Mouse (Mus musculus) MEL (cell line): Measurements from ENCODE around the gene Lrsam1. TPM values are rescaled to one million over a fixed set of nuclear protein-coding genes. Genes with fewer than 3 reads are reported as not detected.
A peak's percentile ranks its signal among the peaks of the same experiment; 100 is the strongest.

Source experiments
- DNase-seq: peaks from one replicate; pipeline ENCODE4 v3.0.0; 2011; ENCODE audit warnings: low read depth, low spot score
- H3K27ac ChIP-seq: 2 replicates; pipeline ENCODE4 v1.5.1; 2012; ENCODE audit warnings: low read depth, mild to moderate bottlenecking, control low read depth, low read length, moderate library complexity; ENCODE audit not compliant: control insufficient read depth
- H3K27me3 ChIP-seq, 2 experiments: fragments of 150-350 bp in 1 of 2; sonication (generic) in 1 of 2; 2 replicates each; pipeline ENCODE4 v1.6.1; 2012; ENCODE audit warnings: low read length in 2 of 2, mild to moderate bottlenecking in 2 of 2, improper control_type of control experiment in 1 of 2, moderate library complexity in 1 of 2; ENCODE audit not compliant: insufficient read depth in 2 of 2, control insufficient read depth in 1 of 2
- H3K36me3 ChIP-seq, 2 experiments: 2 replicates each; pipeline ENCODE4 v1.6.1; 2012 to 2014; ENCODE audit warnings: low read length in 2 of 2, improper control_type of control experiment in 1 of 2, inconsistent platforms in 1 of 2, mild to moderate bottlenecking in 1 of 2; ENCODE audit not compliant: insufficient read depth in 2 of 2, control insufficient read depth in 1 of 2
- H3K4me1 ChIP-seq, 2 experiments: fragments of 150-350 bp in 1 of 2; sonication (generic) in 1 of 2; 2 replicates each; pipeline ENCODE4 v1.6.1; 2012; ENCODE audit warnings: low read length in 2 of 2, improper control_type of control experiment in 1 of 2, mild to moderate bottlenecking in 1 of 2; ENCODE audit not compliant: insufficient read depth in 2 of 2, control insufficient read depth in 1 of 2
- H3K4me3 ChIP-seq, 2 experiments: fragments of 150-350 bp in 1 of 2; sonication (generic) in 1 of 2; 2 replicates each; pipeline ENCODE4 v1.5.1; 2012; ENCODE audit warnings: low read depth in 2 of 2, low read length in 2 of 2, mild to moderate bottlenecking in 2 of 2, moderate library complexity in 2 of 2, control low read depth in 1 of 2, improper control_type of control experiment in 1 of 2; ENCODE audit not compliant: control insufficient read depth in 1 of 2, insufficient read depth in 1 of 2
- H3K79me2 ChIP-seq: 2 replicates; pipeline ENCODE4 v1.6.1; 2012; ENCODE audit warnings: mild to moderate bottlenecking, low read length, moderate library complexity; ENCODE audit not compliant: control insufficient read depth, poor library complexity, insufficient read depth
- H3K9ac ChIP-seq: 2 replicates; pipeline ENCODE4 v1.6.1; 2012; ENCODE audit warnings: low read depth, mild to moderate bottlenecking, control low read depth, low read length, moderate library complexity; ENCODE audit not compliant: control insufficient read depth, poor library complexity, severe bottlenecking
- H3K9me3 ChIP-seq: fragments of 150-350 bp; sonication (generic); replicated peaks from 2 replicates; pipeline ENCODE4 v1.6.1; 2012; ENCODE audit warnings: mild to moderate bottlenecking, low read length, improper control_type of control experiment, moderate library complexity; ENCODE audit not compliant: insufficient read depth
- BHLHE40 ChIP-seq: IDR thresholded peaks from 2 replicates; pipeline ENCODE4 v1.6.1; 2012; ENCODE audit warnings: low read depth, mild to moderate bottlenecking, inconsistent platforms, low read length, improper control_type of control experiment, borderline replicate concordance
- CHD2 ChIP-seq: IDR thresholded peaks from 2 replicates; pipeline ENCODE4 v1.6.1; 2011; ENCODE audit warnings: low read length, improper control_type of control experiment
- CTCF ChIP-seq, 3 experiments: IDR thresholded peaks in 2 of 3; conservative IDR thresholded peaks in 1 of 3; 2 replicates each; pipeline ENCODE4 v1.5.1; 2011 to 2012; ENCODE audit warnings: low read length in 3 of 3, low read depth in 2 of 3, mild to moderate bottlenecking in 2 of 3, improper control_type of control experiment in 1 of 3, inconsistent platforms in 1 of 3, mixed read lengths in 1 of 3, moderate library complexity in 1 of 3; ENCODE audit not compliant: control insufficient read depth in 1 of 3, insufficient read depth in 1 of 3, poor library complexity in 1 of 3, severe bottlenecking in 1 of 3
- ELF1 ChIP-seq: IDR thresholded peaks from 2 replicates; pipeline ENCODE4 v1.6.1; 2014; ENCODE audit warnings: low read depth, mild to moderate bottlenecking, inconsistent platforms, low read length, improper control_type of control experiment, moderate library complexity
- ETS1 ChIP-seq: IDR thresholded peaks from 2 replicates; pipeline ENCODE4 v1.6.1; 2012; ENCODE audit warnings: low read depth, mild to moderate bottlenecking, inconsistent platforms, low read length, improper control_type of control experiment, moderate library complexity
- GATA1 ChIP-seq: IDR thresholded peaks from 2 replicates; pipeline ENCODE4 v1.6.1; 2011; ENCODE audit warnings: low read depth, low read length, improper control_type of control experiment
- HCFC1 ChIP-seq: IDR thresholded peaks from 2 replicates; pipeline ENCODE4 v1.6.1; 2012; ENCODE audit warnings: low read depth, mild to moderate bottlenecking, inconsistent platforms, low read length, improper control_type of control experiment, moderate library complexity
- JUND ChIP-seq: IDR thresholded peaks from 2 replicates; pipeline ENCODE4 v1.6.1; 2011; ENCODE audit warnings: low read depth, mild to moderate bottlenecking, improper control_type of control experiment, low read length
- KAT2A ChIP-seq: conservative IDR thresholded peaks from 2 replicates; pipeline ENCODE4 v1.6.1; 2012; ENCODE audit warnings: low read depth, low read length, improper control_type of control experiment, inconsistent platforms
- MAX ChIP-seq: IDR thresholded peaks from 2 replicates; pipeline ENCODE4 v1.6.1; 2011; ENCODE audit warnings: low read length, improper control_type of control experiment
- MAZ ChIP-seq: IDR thresholded peaks from 2 replicates; pipeline ENCODE4 v1.6.1; 2012; ENCODE audit warnings: low read depth, mild to moderate bottlenecking, inconsistent platforms, low read length, improper control_type of control experiment
- MEF2A ChIP-seq: IDR thresholded peaks from 2 replicates; pipeline ENCODE4 v1.6.1; 2014; ENCODE audit warnings: low read depth, mild to moderate bottlenecking, inconsistent platforms, low read length, improper control_type of control experiment; ENCODE audit not compliant: poor library complexity, insufficient replicate concordance, severe bottlenecking; ENCODE audit errors: extremely low read depth
- MXI1 ChIP-seq: IDR thresholded peaks from 2 replicates; pipeline ENCODE4 v1.6.1; 2011; ENCODE audit warnings: mild to moderate bottlenecking, low read depth, low read length, improper control_type of control experiment
- MYC ChIP-seq: IDR thresholded peaks from 2 replicates; pipeline ENCODE4 v1.6.1; 2011; ENCODE audit warnings: low read depth, mild to moderate bottlenecking, low read length, improper control_type of control experiment, moderate library complexity
- NELFE ChIP-seq: IDR thresholded peaks from 2 replicates; pipeline ENCODE4 v1.6.1; 2011; ENCODE audit warnings: low read depth, low read length, improper control_type of control experiment
- NRF1 ChIP-seq: IDR thresholded peaks from 2 replicates; pipeline ENCODE4 v1.6.1; 2014; ENCODE audit warnings: low read depth, mild to moderate bottlenecking, inconsistent platforms, low read length, improper control_type of control experiment, moderate library complexity; ENCODE audit not compliant: poor library complexity, insufficient read depth, severe bottlenecking
- POLR2A ChIP-seq, 2 experiments: IDR thresholded peaks; 2 replicates each; pipeline ENCODE4 v1.6.1; 2011 to 2012; ENCODE audit warnings: low read length in 2 of 2, mild to moderate bottlenecking in 2 of 2, control low read depth in 1 of 2, improper control_type of control experiment in 1 of 2, low read depth in 1 of 2, moderate library complexity in 1 of 2; ENCODE audit not compliant: control insufficient read depth in 1 of 2, insufficient read depth in 1 of 2, poor library complexity in 1 of 2
- POLR2AphosphoS2 ChIP-seq: IDR thresholded peaks from 2 replicates; pipeline ENCODE4 v1.6.1; 2011; ENCODE audit warnings: low read length, improper control_type of control experiment
- POLR2AphosphoS5 ChIP-seq: IDR thresholded peaks from 2 replicates; pipeline ENCODE4 v1.6.1; 2012; ENCODE audit warnings: low read depth, borderline replicate concordance, mild to moderate bottlenecking, inconsistent platforms, low read length, moderate library complexity, mixed read lengths
- SIN3A ChIP-seq: IDR thresholded peaks from 2 replicates; pipeline ENCODE4 v1.6.1; 2012; ENCODE audit warnings: low read length, improper control_type of control experiment, inconsistent platforms
- SMC3 ChIP-seq: IDR thresholded peaks from 2 replicates; pipeline ENCODE4 v1.6.1; 2011; ENCODE audit warnings: low read depth, low read length, improper control_type of control experiment
- TBP ChIP-seq: IDR thresholded peaks from 2 replicates; pipeline ENCODE4 v1.8.0; 2011; ENCODE audit warnings: low read depth, low read length, improper control_type of control experiment
- TCF12 ChIP-seq: IDR thresholded peaks from 2 replicates; pipeline ENCODE4 v1.6.1; 2014; ENCODE audit warnings: low read depth, mild to moderate bottlenecking, inconsistent platforms, low read length, improper control_type of control experiment, moderate library complexity
- ZMIZ1 ChIP-seq: IDR thresholded peaks from 2 replicates; pipeline ENCODE4 v1.6.1; 2012; ENCODE audit warnings: low read depth, mild to moderate bottlenecking, inconsistent platforms, low read length, improper control_type of control experiment, moderate library complexity
- polyA plus RNA-seq, 2 experiments: library from polyadenylated mRNA; stranded (reverse) in 1 of 2; unstranded in 1 of 2; fragments of >175 nt in 1 of 2; fragments of >200 nt in 1 of 2; gene quantifications; 2 replicates each; pipeline versions ENCODE4 v1.2.1 to v1.2.4; 2012; ENCODE audit warnings: low replicate concordance in 2 of 2, low read depth in 1 of 2; ENCODE audit not compliant: insufficient read length in 2 of 2, insufficient read depth in 1 of 2, missing spikeins in 1 of 2
- total RNA-seq: library from RNA; depleted of rRNA; stranded (reverse); fragments of 300-350 nt; gene quantifications from 2 replicates; pipeline ENCODE4 v1.2.3, GENCODE M21; 2012; rRNA removed

Gene Lrsam1
- total RNA-seq (13.5 and 17.9 TPM in 2 replicates), polyA plus RNA-seq (10 to 100 TPM in 1 of 2 experiments, not detected in 1; 14.2 TPM)

DNA sequence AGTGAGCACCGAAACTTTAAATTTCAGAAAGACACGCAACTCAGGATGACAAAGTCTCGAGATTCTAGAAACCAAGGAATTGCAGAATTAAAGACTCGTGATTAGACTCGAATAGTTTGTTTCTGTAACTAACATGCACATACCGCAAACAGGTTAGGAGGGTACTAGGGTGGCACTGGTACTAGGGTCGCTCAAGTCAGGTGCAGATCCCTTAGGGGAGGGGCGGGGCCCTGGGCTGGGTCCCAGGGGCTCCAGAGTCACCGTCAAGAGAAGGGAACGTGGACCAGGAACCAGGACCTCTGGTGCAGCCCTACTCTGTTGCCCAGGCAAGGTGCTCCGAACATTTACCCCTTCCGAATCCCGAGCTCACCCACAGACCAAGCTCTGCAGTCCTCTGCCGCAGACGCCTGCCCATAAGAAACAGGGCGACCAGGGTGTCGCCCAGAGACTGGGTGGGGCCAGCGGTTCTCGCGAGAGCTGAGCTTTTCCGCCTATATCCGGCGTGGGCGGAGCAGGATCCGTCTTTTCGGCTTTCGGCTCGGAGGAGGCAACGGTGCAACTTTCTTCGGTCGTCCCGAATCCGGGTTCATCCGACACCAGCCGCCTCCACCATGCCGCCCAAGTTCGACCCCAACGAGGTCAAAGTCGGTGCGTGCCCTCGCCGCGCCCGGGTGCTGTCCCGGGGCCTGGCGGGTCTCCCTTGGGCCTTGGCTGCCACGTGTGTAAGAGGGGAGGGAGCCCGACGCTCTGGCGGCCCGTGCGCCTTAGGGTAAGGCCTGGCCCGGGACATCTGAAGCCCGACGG is at the start of gene Lrsam1, which contains the start of gene Rpl12:
Lrsam1 (minus strand) TSS at position 423 of the 804 bp plus-strand sequence.
Rpl12 (plus strand) TSS at position 368 of the 804 bp plus-strand sequence.
- peaks cover 43% of the 10 kb centered on the region for H3K79me2 ChIP-seq
- H3K27ac ChIP-seq = peak within 1 kb of the TSS; percentile 95
- H3K4me1 ChIP-seq = peaks cover 0 to 13% of the 10 kb centered on the region in 2 experiments; a peak in 3 of 4 replicates
- H3K4me3 ChIP-seq = peak within 1 kb of the TSS; percentile 51 to 84
- no peaks in the 10 kb centered on the region for H3K9me3 ChIP-seq
- peak within 1 kb of the TSS; percentile 91 for H3K9ac ChIP-seq
- peaks cover 6 to 12% of the 10 kb centered on the region in 2 experiments for H3K36me3 ChIP-seq
- H3K27me3 ChIP-seq = no peaks in the 10 kb centered on the region
- DNase-seq = peak; percentile 94
- TF ChIP-seq POLR2AphosphoS2 = peak; percentile 89; the same call in 1 of the 2 replicates
- TF ChIP-seq KAT2A = peak; percentile 89
- peak; percentile 96 to 97 for TF ChIP-seq POLR2A (IDR thresholded peaks at IDR 0.05; ENCODE audit: control insufficient read depth in 1 of 2, insufficient read depth in 1 of 2, low read depth in 1 of 2, low read length in 2 of 2, poor library complexity in 1 of 2)
- TF ChIP-seq MAZ = peak; percentile 79; the same call in 1 of the 2 replicates
- peak; percentile 97 for TF ChIP-seq TBP
- TF ChIP-seq MAX = peak; percentile 65; the same call in 1 of the 2 replicates
- peak; percentile 27; the same call in 1 of the 2 replicates for TF ChIP-seq NRF1
- TF ChIP-seq POLR2AphosphoS5 = 0 out of 2 replicates have a peak, but pooled peaks have one; percentile 77
- peak; percentile 98 for TF ChIP-seq CHD2
- TF ChIP-seq ZMIZ1 = peak; percentile 48; the same call in 1 of the 2 replicates
- no peak for TF ChIP-seq JUND
- no peak for TF ChIP-seq CTCF (IDR thresholded peaks at IDR 0.05 in 2 of 3, conservative IDR thresholded peaks at IDR 0.05 in 1 of 3; ENCODE audit: control insufficient read depth in 1 of 3, insufficient read depth in 1 of 3, low read depth in 2 of 3, low read length in 3 of 3, poor library complexity in 1 of 3, severe bottlenecking in 1 of 3)
- no peak for TF ChIP-seq GATA1
- no peak for TF ChIP-seq SMC3
- peak; percentile 94 for TF ChIP-seq HCFC1
- peak; percentile 86 for TF ChIP-seq TCF12
- peak; percentile 92 for TF ChIP-seq NELFE
- TF ChIP-seq BHLHE40 = no peak
- TF ChIP-seq SIN3A = peak; percentile 90
- TF ChIP-seq ELF1 = peak; percentile 73; the same call in 1 of the 2 replicates
- peak; percentile 95 for TF ChIP-seq MYC
- no peak for TF ChIP-seq ETS1
- no peak for TF ChIP-seq MEF2A
- peak; percentile 93 for TF ChIP-seq MXI1
